Mouse (Mus musculus): ENCODE measurements around the gene Gpt2.

- TF ChIP-seq CTCF (IDR thresholded peaks at IDR 0.05; ENCODE audit: extremely low read depth, insufficient read length, insufficient replicate concordance, low read depth, low read length) (no peak), POLR2A (IDR thresholded peaks at IDR 0.05; ENCODE audit: low read depth, low read length) (no peak)
Observed at GRCm38 (mm10) chr8:85460804-85461203, 31.6 kb upstream of the Gpt2 start.

Measured in small intestine, adult 2 months (tissue).